Mouse (Mus musculus) liver, adult 2 months (tissue): Measurements from ENCODE around the gene Ccdc130.

Source experiments
- CTCF ChIP-seq: fragments of 200-500 bp; IDR thresholded peaks from 2 replicates; pipeline ENCODE4 v1.5.1; 2011; ENCODE audit warnings: low read depth, low read length, control low read depth
- POLR2A ChIP-seq: fragments of 200-500 bp; IDR thresholded peaks from 2 replicates; pipeline ENCODE4 v1.6.1; 2011; ENCODE audit warnings: low read length, control low read depth; ENCODE audit not compliant: insufficient read depth; ENCODE audit errors: extremely low read depth

- TF ChIP-seq POLR2A (no peak), CTCF (no peak)
These were observed 46.7 kb downstream of the Ccdc130 start for GRCm38 (mm10) chr8:84223322-84224029.
